ENCODE assay signal across 8 mouse cellular contexts in the genomic region with DNA sequence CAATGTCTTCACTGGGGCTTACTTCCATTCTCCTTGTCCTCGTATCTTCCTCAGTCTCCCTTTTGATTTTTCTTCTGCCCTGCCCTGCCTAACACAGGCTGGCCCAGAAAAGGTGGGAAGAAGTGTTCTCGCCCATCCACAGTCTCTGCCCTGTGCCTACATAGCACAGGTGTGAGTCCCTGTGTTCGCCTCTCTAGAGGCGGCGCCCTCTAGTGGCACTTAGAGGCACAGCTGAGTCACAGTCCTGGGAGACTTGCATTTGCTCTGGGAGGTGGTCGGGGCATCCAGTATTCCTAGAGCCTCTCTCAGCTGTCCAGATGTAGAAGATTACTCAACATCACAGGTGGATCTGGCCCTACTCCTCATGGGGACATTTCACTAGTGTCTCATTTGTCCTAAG.
DNase-seq lines count a peak whose midpoint lies in the region; ATAC-seq and TF ChIP-seq lines count a peak whose summit lies in the region.

No protein-coding gene starts in this region.

- DNase-seq in 3T3-L1 (ENCODE audit: low read depth, low spot score) = peak; percentile 56
- DNase-seq in B cell, adult 2 months = peak; percentile 52 to 56
- peak; percentile 77 for DNase-seq in brain, embryonic 14.5 days (ENCODE audit: low read depth)
- DNase-seq in forebrain, embryonic 14.5 days (ENCODE audit: low spot score) = peak; percentile 79
- DNase-seq in kidney, postnatal 4 days = peak; percentile 78 to 80
- DNase-seq in lung, postnatal 25 days (ENCODE audit: low spot score) = peak; percentile 40
- peak; percentile 58 to 78 for DNase-seq in right cerebral cortex, adult 2 months (ENCODE audit: low spot score in 2 of 2)

- no peaks in the 10 kb centered on the region for H3K36me3 ChIP-seq in forebrain, embryonic 14.5 days (ENCODE audit: control insufficient read depth, insufficient read depth, low read length)

- TF ChIP-seq CTCF in brain, embryonic 14.5 days (IDR thresholded peaks at IDR 0.05; ENCODE audit: borderline replicate concordance, extremely low read depth, insufficient read depth, insufficient read length) = peak; percentile 92

- H3K27ac ChIP-seq in forebrain, embryonic 14.5 days (ENCODE audit: low read depth, low read length) = no peak overlapping the region

- H3K9me3 ChIP-seq in forebrain, embryonic 14.5 days (replicated peaks; ENCODE audit: control insufficient read depth, low read length) = no peaks in the 10 kb centered on the region

- no peak overlapping the region for H3K9ac ChIP-seq in forebrain, embryonic 14.5 days (ENCODE audit: low read length)

- WGBS in forebrain, embryonic 14.5 days = 19% methylated on average over 6 of the region's 6 CpGs

- H3K27me3 ChIP-seq in forebrain, embryonic 14.5 days (replicated peaks; ENCODE audit: control insufficient read depth, insufficient read depth, low read length) = no peaks in the 10 kb centered on the region

- H3K4me2 ChIP-seq in forebrain, embryonic 14.5 days (ENCODE audit: low read length) = no peak overlapping the region

- TF ChIP-seq POLR2A in brain, embryonic 14.5 days (IDR thresholded peaks at IDR 0.05; ENCODE audit: borderline replicate concordance, extremely low read depth, insufficient read depth, insufficient read length, poor library complexity, severe bottlenecking) = no peak

- peak; percentile 71; the same call in 1 of the 2 replicates for ATAC-seq in forebrain, embryonic 14.5 days
- no peak for ATAC-seq in activated CD4-positive, CD25-positive, alpha-beta regulatory T cell, adult 4 months

- H3K4me3 ChIP-seq in forebrain, embryonic 14.5 days (ENCODE audit: low read depth, low read length) = no peak overlapping the region

- 0 out of 2 replicates have a peak, but pooled peaks cover 3% of the 10 kb centered on the region for H3K4me1 ChIP-seq in forebrain, embryonic 14.5 days (ENCODE audit: control insufficient read depth, insufficient read depth, low read length)
